Mouse (Mus musculus) hindbrain, postnatal 0 days (tissue): ENCODE measurements around the gene Pamr1. TPM values are rescaled to one million over a fixed set of nuclear protein-coding genes. Genes with fewer than 3 reads are reported as not detected.

Source experiments
- ATAC-seq: fragments of 200-750 bp; cut with Nextera tagmentation; 2 replicates; pipeline ENCODE4 v1.8.0; 2017; ENCODE audit warnings: mild to moderate bottlenecking, moderate TSS enrichment, moderate library complexity
- DNase-seq: peaks from one replicate; pipeline ENCODE4 v3.0.0-alpha.2; 2015; ENCODE audit warnings: low spot score
- H3K27ac ChIP-seq: fragments of 300-500 bp; sonication (generic); 2 replicates; pipeline ENCODE4 v1.5.1; 2014; ENCODE audit warnings: mild to moderate bottlenecking
- H3K27me3 ChIP-seq: fragments of 300-500 bp; sonication (generic); 2 replicates; pipeline ENCODE4 v1.6.1; 2014; ENCODE audit warnings: low read length, mixed read lengths; ENCODE audit not compliant: insufficient read depth
- H3K36me3 ChIP-seq: fragments of 300-500 bp; sonication (generic); 2 replicates; pipeline ENCODE4 v1.6.1; 2014; ENCODE audit warnings: low read length, mixed read lengths; ENCODE audit not compliant: insufficient read depth
- H3K4me1 ChIP-seq: fragments of 300-500 bp; sonication (generic); 2 replicates; pipeline ENCODE4 v1.6.1; 2014; ENCODE audit warnings: antibody characterized with exemption, low read length, mixed read lengths; ENCODE audit not compliant: insufficient read depth
- H3K4me2 ChIP-seq: fragments of 300-500 bp; sonication (generic); 2 replicates; pipeline ENCODE4 v1.6.1; 2014; ENCODE audit warnings: low read depth, mild to moderate bottlenecking, low read length, moderate library complexity, mixed read lengths
- H3K4me3 ChIP-seq: fragments of 300-500 bp; sonication (generic); 2 replicates; pipeline ENCODE4 v1.5.1; 2014; ENCODE audit warnings: low read length
- H3K9ac ChIP-seq: fragments of 300-500 bp; sonication (generic); replicated peaks from 2 replicates; pipeline ENCODE4 v1.6.1; 2014; ENCODE audit warnings: mild to moderate bottlenecking, low read length, moderate library complexity, mixed read lengths
- H3K9me3 ChIP-seq: fragments of 300-500 bp; sonication (generic); 2 replicates; pipeline ENCODE4 v1.6.1; 2016; ENCODE audit warnings: low read length, mixed read lengths
- CTCF ChIP-seq: IDR thresholded peaks from 2 replicates; pipeline ENCODE4 v1.5.1; 2016; ENCODE audit warnings: antibody characterized with exemption, control low read depth, low read depth
- WGBS: fragments of 180-500 bp; shearing (Covaris S2); extraction: QIAGEN DNeasy Blood & Tissue Kit; methylation state at CpG from one replicate; pipeline ENCODE4 v1.1.7; 2014; 5-methylcytosine and 5-hydroxymethylcytosine counted together
- polyA plus RNA-seq: library from polyadenylated mRNA; unstranded; fragments of >200 nt; fragmentation: Nextera tagmentation; extraction: Ambion mirVana; gene quantifications from 2 replicates; pipeline ENCODE4 v1.2.1, GENCODE M21; 2015
- total RNA-seq: library from RNA; depleted of rRNA; stranded (reverse); fragments of >200 nt; gene quantifications from 2 replicates; pipeline ENCODE4 v1.2.3, GENCODE M21; 2014

Pamr1 gene
- total and polyA plus RNA-seq, 2 experiments from 2014 or later = 11.4 to 13.2 TPM

DNA sequence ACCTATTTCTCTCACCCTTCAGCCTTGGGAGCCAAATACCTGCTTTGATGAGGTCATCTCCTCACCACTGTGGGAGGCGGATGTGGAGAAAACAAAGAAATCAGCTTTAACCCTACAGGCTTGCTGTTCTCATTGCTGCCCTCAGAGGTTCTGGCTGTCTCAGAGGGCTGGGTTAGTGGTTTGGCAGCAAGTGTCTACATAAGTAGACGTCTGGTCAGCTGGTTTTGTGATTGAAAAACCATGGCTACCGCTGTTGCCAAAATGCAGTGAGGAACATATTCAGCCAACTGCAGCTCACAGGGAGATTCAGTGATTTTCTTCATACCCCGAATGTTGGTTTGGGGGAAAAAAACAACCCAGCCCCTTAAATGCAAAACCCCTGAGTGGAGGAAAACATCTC, 7.3 kb downstream of the Pamr1 start:
- H3K4me2 ChIP-seq = no peak overlapping the region
- no peaks in the 10 kb centered on the region for H3K36me3 ChIP-seq
- ATAC-seq (no peak), DNase-seq (no peak)
- no peak overlapping the region for H3K4me3 ChIP-seq
- H3K27ac ChIP-seq = no peak overlapping the region
- H3K27me3 ChIP-seq = no peaks in the 10 kb centered on the region
- H3K4me1 ChIP-seq = no peaks in the 10 kb centered on the region
- no peaks in the 10 kb centered on the region for H3K9me3 ChIP-seq
- no peak overlapping the region for H3K9ac ChIP-seq
- TF ChIP-seq CTCF = no peak
- 69% methylated on average over 4 of the region's 4 CpGs for WGBS

DNA sequence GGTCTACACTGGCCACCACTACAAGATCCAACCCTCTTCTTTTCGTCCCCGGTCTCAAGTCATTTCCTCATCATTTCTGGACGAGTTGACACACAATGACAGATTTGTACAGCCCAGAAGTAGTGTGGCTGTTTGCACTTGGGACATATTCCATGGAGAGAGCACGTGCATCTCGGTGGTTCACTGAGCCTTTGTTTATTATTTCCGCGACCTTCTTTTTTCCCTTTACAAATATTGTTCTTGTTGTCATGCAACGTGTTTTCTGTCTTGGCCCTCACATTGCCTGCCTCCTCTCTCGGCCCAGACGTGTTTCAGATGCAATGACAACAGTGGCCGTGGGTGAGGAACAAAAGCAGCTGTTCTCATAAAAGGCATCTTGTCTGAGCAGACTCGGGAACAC, 9.2 kb downstream of the Pamr1 start:
- 63% methylated on average over 12 of the region's 12 CpGs for WGBS
- ATAC-seq = no peak
- no peak overlapping the region for H3K9ac ChIP-seq
- DNase-seq = no peak
- H3K4me2 ChIP-seq = no peak overlapping the region
- H3K27me3 ChIP-seq = no peaks in the 10 kb centered on the region
- no peak for TF ChIP-seq CTCF
- H3K36me3 ChIP-seq = no peaks in the 10 kb centered on the region
- no peaks in the 10 kb centered on the region for H3K4me1 ChIP-seq
- H3K27ac ChIP-seq = no peak overlapping the region
- no peak overlapping the region for H3K4me3 ChIP-seq
- no peaks in the 10 kb centered on the region for H3K9me3 ChIP-seq

DNA sequence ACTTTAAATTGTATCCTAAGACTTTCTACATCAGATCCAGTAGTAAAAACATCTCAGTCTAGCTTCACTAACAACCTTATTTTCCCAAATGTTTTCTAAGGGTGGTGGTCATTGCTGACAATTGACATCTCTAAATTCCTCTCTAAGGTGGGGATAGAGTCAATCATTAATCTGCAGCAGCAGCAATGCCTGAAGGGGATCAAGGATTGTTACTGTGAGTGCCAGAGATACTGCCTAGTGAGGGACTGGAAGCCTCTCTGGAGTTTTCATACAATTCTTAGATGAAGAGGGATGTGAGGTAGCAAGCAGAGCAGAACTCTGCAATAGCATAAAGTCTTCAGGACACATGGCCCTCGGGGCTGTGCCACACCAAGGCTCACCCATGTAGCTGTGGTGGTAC, 14.0 kb downstream of the Pamr1 start:
- DNase-seq = no peak
- 85% methylated on average over 1 of the region's 1 CpGs for WGBS
- Histone ChIP-seq H3K9me3 (no peaks in the 10 kb centered on the region), H3K4me1 (no peaks in the 10 kb centered on the region), H3K27me3 (no peaks in the 10 kb centered on the region), H3K4me2 (no peak overlapping the region), H3K36me3 (no peaks in the 10 kb centered on the region), H3K27ac (no peak overlapping the region), H3K4me3 (no peak overlapping the region), H3K9ac (no peak overlapping the region)
- no peak for TF ChIP-seq CTCF
- ATAC-seq = no peak

DNA sequence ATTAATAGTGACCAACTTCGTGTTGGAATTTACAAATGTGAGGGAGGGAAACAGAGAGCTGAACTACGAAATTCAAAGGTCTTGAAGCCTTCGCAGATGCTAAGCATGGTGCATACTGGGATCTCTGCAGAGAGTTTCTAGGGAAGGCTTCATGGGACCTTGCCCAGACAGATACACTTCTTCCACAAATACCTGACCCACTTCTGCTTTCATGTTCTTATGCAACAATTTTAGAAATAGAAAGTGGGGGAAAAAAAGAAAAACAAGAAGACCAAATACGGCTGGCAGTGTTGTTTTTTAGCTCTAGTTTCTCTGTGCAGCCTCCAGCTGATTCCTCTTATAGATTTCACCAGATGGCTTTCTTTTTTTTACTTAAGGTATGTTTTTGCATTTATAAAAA, 29.4 kb downstream of the Pamr1 start:
- DNase-seq (no peak), ATAC-seq (no peak)
- Histone ChIP-seq H3K9me3 (no peaks in the 10 kb centered on the region), H3K27ac (no peak overlapping the region), H3K4me1 (no peaks in the 10 kb centered on the region), H3K4me3 (no peak overlapping the region), H3K27me3 (no peaks in the 10 kb centered on the region), H3K36me3 (no peaks in the 10 kb centered on the region), H3K9ac (no peak overlapping the region), H3K4me2 (no peak overlapping the region)
- WGBS = 87% methylated on average over 4 of the region's 4 CpGs
- no peak for TF ChIP-seq CTCF

DNA sequence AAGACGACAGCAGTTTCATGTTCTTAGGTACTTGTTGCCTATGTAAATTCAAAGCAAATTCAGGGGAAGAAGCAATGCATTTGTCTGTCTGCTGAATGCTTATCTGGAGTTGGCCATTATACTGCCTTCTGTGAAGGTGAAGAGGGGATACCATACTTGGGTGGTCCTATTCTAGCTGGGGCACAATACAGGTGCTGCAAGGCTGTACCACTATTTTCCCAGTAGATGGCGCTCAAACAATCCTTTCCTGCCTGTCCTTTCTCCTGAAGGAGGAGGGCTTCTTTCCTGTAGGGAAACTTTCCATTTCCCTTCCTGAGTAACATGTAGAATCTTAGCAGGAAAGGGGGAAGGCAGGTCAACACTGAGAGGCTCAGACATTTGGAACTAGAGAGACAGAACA, 40.2 kb downstream of the Pamr1 start:
- 39% methylated on average over 2 of the region's 2 CpGs for WGBS
- no peak overlapping the region for H3K27ac ChIP-seq
- no peaks in the 10 kb centered on the region for H3K4me1 ChIP-seq
- no peak overlapping the region for H3K4me3 ChIP-seq
- H3K9me3 ChIP-seq = no peaks in the 10 kb centered on the region
- peak; percentile 97 for TF ChIP-seq CTCF
- no peak overlapping the region for H3K9ac ChIP-seq
- no peaks in the 10 kb centered on the region for H3K36me3 ChIP-seq
- ATAC-seq (peak; percentile 78), DNase-seq (peak; percentile 81)
- no peaks in the 10 kb centered on the region for H3K27me3 ChIP-seq
- no peak overlapping the region for H3K4me2 ChIP-seq

DNA sequence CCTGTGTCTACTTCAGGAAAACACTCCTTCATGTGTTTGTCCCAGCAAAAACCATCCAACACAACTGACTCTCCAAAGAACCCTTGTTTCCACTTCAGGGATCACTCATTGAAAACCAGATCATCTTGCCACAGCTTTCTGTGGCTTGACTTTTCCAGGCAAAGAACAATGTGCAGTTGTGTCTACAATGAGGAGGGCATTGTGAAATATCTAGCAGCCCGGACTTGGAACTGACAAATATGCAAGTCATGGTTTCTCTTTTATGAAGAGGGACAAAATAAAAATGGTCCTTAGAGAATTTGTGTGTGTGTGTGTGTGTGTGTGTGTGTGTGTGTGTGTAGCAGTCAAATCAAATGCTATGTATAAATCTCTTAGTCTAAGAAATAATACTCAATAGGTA, 44.7 kb downstream of the Pamr1 start:
- H3K4me3 ChIP-seq = no peak overlapping the region
- H3K27me3 ChIP-seq = no peaks in the 10 kb centered on the region
- WGBS = 55% methylated on average over 1 of the region's 1 CpGs
- H3K4me1 ChIP-seq = peaks cover 7% of the 10 kb centered on the region; the same call in 1 of the 2 replicates
- no peak overlapping the region for H3K9ac ChIP-seq
- H3K36me3 ChIP-seq = no peaks in the 10 kb centered on the region
- H3K27ac ChIP-seq = no peak overlapping the region
- no peak for TF ChIP-seq CTCF
- ATAC-seq (no peak), DNase-seq (no peak)
- no peaks in the 10 kb centered on the region for H3K9me3 ChIP-seq
- H3K4me2 ChIP-seq = no peak overlapping the region

DNA sequence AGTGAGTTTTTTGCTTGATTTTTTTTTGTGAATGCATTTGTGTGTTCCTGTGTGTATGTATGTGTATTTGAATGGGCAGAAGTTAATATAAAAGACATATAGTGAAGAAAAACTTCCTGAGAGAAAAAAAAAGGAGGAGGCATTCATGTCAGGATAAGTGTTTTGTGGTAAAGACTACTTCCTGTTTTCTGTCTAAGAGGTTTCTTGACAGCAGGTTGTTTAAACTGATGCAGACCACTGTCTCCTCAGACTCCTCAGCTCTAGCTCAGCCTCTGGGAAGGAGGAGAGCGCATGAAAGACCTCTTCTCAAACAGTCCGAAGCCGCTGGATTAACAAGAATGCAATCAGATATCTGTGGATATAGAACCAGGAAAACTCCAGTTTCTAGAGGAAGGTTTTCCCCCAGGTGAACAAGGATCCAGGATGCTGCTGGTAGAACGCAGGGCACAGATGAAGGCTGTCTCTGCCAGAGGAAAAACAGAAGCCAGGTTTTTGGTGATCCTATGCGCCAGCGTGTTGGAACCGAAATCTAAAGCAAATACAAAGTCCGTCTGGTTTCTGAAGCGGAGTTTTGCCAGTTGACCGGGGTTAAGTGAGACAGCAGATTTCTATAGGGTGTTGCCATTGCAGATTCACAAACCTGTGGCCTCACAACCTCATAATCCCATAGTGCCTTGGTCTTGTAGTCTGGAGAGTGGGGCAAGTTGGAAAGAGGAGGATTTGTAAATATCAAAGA, 45.8 kb downstream of the Pamr1 start:
- H3K9ac ChIP-seq = no peak overlapping the region
- DNase-seq (no peak), ATAC-seq (no peak)
- no peaks in the 10 kb centered on the region for H3K9me3 ChIP-seq
- TF ChIP-seq CTCF = no peak
- H3K4me1 ChIP-seq = peaks cover 8% of the 10 kb centered on the region; the same call in 1 of the 2 replicates
- no peak overlapping the region for H3K27ac ChIP-seq
- no peaks in the 10 kb centered on the region for H3K27me3 ChIP-seq
- no peaks in the 10 kb centered on the region for H3K36me3 ChIP-seq
- H3K4me3 ChIP-seq = no peak overlapping the region
- WGBS = 94% methylated on average over 10 of the region's 10 CpGs
- H3K4me2 ChIP-seq = no peak overlapping the region
